Mouse (Mus musculus) 416B (cell line): Measurements from ENCODE around the gene Cks2.
"Not testable (repeated sequence)": the region's sequence is repeated elsewhere in the genome, so short reads cannot be mapped to it uniquely, and the experiment has no call there.

ENCODE experiments used
- DNase-seq: peaks from one replicate; pipeline ENCODE4 v3.0.0; 2011; ENCODE audit warnings: low read depth

Gene Cks2

DNA sequence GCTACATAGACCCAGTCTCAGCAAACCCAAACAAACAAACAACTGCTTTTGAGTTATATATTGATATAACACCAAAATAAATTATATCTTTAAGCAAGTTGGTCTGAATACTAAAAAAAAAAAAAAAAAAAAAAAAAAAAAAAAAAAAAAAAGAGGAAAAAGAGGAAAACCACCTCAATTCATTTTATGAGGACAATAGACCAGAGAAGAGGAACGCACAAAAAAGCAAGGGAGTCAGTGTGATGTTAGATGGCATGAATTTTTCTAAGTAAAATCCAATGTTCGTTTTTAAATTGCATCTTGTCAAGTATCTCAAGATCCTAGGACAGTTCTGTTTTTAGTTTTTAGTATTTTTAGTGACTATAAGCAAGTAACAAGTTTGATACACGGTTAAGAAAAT, 3.6 kb upstream of the Cks2 start:
- no peak for DNase-seq

DNA sequence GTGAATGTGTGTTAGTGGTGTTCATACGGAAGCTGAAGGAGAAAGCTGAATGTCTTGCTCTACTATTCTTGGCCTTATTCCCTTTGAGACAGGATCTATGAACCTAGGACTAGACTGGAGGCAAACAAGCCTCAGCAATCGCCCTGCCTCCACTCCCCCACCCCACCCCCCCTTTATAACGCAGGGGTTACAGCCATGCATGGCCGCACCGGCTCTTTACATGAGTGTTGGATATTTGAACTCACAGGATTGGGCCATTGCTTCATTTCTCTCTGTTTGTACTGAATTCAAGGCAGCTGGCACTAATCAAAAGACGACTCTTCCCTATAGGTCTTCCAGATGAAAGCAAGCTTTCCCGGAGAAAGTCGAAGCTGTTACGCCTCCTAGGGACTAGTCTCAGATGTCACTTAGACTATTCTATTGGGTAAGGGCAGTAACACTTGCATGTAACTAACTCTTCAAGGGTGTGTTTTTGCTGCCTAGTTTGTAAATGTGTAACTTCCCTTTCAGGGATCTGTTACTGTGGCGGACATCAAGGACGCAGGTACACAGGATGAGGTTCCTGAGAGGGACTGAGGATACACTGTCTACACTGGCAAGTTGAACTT, 2.8 kb upstream of the Cks2 start:
- DNase-seq, result no peak

DNA sequence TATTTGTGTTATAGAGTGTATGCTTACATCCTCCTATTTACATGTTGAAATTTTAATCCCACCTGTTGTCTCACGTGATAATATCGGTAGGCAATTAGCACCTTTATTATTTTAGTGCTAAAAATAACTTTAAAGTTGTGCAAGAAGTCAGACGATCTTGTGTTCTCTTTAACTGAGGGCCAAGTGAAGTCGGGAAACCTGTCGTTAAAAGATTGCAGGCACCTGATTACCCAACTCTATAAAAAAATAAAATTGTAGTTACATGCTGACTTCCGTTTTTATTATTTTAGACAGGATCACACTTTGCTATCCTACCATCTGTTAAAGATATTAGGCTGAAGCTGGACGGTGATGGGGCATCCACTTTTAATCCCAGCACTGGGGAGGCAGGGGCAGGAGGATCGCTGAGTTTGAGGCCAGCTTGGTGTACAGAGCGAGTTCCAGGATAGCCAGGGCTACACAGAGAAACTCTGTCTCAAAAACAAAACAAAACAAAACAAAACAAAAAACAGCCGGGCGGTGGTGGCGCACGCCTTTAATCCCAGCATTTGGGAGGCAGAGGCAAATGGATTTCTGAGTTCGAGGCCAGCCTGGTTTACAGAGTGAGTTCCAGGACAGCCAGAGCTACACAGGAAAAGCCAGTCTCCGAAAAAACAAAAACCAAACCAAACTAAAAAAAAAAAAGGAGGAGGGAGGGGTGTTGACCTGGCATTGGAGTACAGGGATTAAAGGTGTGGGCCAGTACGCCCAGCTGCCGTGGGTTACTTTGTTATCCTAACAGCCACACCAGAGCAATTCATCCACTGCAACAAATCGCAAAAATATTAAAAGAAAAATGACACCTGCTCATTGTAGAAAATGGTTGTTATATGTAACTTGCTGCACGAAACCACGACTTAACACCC, 856 bp upstream of the Cks2 start:
- DNase-seq, result peak; percentile 39

DNA sequence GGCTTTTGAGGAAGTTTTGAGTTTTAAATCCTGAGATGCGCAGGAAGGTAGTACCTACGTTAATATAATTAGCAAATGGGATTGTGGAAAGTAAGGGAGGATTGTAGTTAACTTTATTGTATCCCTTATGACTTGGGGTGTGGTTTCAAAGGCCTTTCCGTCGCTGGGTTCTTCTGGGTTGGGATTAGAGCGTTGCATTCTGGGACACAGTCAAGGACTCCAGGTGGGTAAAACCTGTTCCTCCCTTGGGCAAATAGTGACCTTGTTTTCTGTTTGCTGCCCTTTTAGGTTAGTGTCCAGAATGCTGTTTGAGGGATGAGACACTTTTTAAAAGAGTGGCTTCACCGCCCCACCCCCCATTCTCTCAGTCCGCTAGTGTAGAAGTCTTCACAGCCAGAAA, 840 bp downstream of the Cks2 start:
- peak; percentile 59 for DNase-seq

DNA sequence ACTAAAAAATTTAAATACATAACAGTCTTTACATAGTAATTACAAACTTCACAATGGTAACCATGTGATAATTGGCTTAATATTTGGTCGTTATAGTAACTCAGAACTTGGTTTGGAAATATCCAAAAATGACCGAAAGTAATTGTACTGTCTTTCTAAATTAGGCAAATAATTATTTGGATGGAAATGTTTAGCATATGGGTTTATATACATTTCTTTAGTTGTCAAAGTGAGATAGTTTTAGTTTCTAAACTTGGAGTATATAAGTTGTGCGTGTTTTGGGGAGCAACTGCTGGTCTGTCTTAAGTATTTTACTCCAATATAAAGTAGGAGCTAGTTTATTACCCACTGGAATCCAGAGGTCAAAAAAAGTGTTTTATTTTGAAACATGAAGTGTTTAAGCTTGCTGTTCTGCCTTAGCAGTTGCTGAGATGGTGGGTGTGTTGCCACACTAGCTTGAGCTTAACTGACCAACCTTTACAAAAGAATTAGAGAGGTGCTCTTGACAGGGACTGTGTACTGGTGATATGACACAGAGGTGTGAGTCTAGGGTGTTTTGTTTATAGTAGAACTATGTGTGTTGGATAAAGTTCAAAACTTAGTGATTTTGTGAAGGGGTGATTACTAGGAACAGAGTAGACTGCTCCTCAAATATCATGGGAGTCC, 1.5 kb downstream of the Cks2 start:
- DNase-seq, result peak; percentile 17

DNA sequence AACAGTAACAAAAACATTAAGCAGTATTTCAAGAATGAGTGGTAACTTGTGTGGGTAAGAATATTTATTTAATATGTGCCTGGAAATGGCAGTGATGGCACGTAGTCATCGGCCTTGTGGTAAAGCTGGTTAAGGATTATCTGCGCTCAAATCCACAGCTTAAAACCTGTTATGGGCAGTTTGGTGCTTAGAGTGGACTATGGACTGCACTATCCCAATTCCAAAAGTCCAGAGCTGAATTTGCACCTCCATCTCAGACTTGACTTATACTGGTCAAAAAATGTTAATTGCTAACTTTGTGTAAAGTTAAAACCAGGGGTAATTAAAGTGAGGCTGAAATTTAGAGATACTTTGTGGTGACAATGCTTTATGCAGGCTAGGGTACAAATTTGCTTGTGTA, 2.7 kb downstream of the Cks2 start:
- DNase-seq, result peak; percentile 45

DNA sequence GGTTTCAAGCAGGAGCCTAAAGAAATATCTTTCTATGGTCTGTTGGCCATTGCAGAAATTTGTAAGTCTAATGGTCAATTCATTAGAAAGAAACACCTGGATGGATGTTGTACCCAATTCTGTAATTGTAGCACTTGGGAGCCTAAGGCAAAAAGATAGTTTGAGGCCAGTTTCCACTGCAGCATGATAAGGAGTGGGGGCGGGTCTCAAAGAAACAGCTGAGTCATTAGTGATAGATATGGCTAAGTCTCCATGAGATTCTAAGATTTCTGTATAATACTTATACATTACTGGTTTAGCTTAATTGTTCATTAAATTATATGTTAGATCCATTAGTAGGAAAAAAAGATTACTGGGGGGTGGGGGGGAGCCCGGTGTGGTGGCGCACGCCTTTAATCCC, 3.2 kb downstream of the Cks2 start:
- DNase-seq, result peak; percentile 64

DNA sequence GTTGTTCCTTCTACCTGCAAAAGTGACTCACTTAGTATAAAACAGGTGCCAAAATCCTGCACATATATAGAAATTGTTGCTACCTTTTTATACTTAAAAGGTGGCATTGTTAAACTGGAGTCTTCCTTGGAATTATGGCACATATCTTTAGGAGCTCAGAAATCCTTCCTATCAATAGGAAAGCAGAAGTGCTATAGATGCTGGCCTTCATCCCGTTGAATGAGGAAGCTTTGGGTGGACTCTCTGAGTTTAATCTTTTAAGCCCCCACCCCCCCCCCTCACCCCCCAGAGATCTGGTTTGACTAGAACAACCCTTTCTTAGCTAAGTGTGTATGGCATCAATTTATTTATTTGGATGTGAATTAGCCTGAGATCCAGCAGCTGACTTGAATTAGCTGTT, 4.7 kb downstream of the Cks2 start:
- DNase-seq, result no peak

DNA sequence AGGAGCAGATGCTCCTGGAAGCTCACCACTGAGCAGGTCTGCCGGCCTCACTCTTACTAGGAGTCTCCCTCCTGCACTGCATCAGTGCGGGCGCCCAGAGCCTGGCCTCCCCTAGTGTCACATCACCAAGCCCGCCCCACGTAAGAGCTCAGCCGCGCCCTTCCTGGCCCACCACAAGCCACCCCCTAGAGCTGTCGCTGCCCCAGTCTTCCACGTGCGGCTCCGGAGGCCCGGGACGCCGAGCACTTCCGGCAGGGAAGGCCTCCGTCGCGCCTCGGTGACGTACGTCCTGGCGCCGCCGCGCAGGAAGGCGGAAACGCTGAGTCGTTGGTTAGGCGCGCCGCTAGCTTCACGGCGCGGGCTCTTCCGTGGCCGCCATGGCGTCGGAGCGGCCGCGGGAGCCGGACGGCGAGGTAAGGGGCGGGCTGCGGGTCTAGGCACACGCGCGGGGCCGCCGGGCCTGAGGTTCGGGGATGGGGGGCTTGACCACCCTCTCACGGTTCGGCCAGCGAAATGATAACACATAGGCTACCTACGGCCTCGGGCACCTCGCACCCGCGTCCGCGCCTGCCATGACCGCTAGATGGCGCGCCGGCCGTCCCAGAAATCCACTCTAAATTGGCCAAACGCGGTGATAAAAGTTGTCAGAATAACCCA, 6.5 kb downstream of the Cks2 start, which contains the start of gene Secisbp2:
Gene Secisbp2 (plus strand): TSS at position 290 of the 657 bp plus-strand sequence.
- peak; percentile 94 for DNase-seq

DNA sequence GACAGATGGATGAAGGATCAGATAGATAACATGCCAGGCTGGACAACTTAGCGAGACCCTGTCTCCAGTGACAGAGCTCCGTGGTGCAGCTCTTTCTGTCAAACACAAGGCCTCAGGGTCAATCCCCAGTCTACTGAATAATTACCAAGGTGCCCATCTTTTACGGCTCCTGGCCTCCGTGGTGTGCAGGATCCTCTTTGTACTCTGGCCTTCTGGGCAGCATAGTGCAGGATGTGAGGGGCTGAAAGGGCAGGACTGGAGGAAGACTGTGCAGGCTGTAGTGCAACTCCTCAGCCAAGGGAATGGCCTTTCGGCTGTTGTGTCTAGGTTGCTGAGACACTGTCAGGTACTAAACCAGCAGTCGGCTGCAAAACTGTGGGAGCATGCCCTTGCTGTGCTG, 8.1 kb downstream of the Cks2 start:
- DNase-seq, result no peak

DNA sequence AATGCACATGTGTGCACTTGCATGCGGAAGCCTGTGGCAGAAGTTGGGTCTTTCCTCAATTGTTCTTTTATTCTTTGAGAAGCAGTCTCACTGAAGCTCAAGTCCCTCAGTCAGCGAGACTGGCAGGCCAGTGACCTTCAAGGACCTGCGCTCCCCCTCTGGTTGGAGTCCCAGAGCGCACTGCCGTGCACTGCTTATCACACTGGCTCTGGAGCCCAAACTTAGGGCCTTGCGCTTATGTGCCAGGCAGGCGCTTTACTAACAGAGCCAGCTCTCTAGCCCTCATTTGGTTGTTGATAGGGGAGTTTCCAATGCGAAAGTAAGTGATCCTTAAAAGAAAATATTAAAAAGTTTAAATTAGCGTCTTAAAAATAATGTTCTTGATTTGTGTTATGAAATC, 8.9 kb downstream of the Cks2 start:
- DNase-seq, result no peak

DNA sequence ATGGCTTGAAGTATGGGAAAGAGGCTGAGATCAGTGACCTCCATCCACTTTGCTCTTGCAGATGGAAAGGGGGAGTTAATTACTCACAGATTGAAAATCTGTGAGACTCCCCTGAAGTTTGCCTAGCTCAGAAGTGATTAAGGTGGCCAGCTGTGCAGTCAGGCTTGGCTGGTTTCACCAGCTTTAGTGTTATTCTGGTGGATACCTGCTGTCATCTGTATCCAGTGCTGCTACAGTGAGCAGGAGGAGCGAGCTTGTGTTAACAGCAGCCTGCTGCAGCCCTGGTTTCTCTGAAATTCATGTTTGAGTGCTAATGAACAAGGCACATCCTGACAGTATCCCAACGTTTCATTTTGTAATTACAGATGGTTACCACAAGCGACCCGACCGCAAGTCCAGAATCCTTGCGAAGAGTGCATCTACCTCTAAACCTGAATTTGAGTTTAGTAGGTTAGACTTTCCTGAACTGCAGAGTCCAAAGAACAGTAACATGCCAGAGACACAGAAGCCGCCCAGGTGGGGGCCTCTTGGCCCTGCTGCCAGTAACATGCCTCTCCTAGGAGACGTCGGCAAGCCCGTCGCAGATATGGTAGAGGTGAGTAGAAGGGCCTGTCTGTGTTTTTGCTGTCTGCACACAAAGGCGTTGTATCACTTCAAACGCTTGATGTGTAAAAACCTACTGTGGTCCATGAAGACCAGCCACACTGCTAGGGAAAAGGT, 11.6 kb downstream of the Cks2 start:
- no peak for DNase-seq

DNA sequence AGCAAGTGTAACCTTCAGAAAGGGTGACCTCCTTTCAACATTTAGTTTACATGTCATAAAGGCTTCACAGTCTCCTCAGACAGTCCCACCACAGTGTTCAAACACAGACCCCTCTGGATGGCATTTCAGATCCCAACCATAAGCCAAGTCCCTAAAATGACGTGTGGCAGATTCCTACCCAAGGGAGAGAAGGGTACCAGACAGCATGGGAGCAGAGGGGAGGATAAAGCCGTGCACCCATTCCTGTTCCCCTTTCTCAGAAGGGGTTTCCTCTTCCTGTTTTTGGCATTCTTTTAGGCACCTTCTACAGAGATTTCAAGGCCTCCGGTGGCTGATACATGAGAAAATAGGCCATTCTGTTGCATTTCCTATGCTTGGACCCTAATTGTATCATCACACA, 13.1 kb downstream of the Cks2 start:
- no peak for DNase-seq

DNA sequence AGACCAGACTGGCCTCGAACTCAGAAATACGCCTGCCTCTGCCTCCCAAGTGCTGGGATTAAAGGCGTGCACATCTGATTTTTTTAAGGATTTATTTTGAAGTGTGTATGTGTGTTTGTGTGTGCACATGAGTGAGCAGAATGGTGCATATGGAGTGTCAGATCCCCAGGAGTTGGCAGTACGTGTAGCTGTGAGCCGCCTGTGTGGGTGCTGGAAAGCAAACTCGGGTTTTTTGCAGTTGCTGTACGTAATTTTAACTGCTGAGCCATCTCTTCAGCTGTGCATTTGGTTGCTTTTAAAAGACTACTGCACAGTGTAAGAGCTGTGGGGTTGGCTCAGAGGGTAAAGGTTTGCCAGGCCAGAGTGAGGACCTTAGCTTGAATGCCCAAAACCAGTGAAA, 14.5 kb downstream of the Cks2 start:
- DNase-seq, result no peak

DNA sequence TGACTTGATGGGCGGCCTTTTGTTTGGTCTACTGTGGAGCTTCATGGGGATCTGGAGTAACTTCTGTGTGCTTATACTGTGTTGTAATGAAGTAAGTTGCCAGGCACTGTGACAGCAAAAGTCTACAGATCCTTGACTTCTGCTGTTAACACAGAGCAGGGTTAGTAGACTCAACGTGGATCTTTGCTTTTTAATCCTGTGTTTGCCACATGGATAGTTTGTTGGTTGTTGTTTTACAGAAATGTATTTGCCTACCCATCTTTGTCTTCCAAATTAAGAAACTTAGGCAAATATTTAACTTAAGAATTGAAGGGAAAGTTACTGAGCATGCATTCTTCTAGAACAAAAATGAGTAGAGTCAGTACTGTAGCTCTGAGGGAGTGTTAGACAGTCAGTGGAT, 18.5 kb downstream of the Cks2 start:
- no peak for DNase-seq

DNA sequence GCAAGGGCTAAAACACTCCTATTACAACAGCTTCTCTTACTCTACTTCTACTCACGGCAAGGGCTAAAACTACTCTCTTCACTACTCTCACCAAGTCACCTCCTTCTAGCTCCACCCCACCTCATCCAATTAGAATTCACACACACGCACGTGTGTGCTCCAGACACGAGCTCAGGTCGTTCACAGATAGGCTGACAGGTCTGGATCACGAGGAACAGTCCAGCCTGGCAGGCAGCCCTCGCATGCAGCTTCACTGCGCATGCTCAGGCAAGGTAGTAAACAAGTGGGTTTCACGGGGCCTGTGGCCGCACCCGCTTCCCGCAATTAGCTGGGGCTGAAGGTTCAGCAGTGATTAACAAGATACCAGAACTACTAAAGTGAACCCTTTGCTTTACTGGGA, 23.2 kb downstream of the Cks2 start:
- DNase-seq, result not testable (repeated sequence)

DNA sequence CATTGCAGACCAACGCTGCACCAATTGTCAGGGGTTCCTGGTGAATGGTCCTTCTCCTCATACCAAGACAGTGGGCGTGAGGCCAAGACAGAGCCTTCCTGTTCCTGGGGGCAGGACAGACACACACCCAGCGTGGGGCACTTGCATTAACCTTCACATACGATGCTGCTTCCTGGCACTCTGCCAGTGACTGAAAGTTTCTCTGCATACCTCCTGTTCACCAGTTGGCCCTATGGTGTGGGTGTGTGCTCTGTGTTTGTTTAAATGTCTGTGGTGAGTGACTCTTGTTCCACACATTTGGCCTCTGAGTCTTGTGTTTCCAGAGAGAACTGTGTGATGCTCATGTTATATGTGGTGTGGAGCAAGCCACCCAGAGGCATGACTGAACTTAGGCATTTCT, 31.6 kb downstream of the Cks2 start:
- DNase-seq, result peak; percentile 93

DNA sequence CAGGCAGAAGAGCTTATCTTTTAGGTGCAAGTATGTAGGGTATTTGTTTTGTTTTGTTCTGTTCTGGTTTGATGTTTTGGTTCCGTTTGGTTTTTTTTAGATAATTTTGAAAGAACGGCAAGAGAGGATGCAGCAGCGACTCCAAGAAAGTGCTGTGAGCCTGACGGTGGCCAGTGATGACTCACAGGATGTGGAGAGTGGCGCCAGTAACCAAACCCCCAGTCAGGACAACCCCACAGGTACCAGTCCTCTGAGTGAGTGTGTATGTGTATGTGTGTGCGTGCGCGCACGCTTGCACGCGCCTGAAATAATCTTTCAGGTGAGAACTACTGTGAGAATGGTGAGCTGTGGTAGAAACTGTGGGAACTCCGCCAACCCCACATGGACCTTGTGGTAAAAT, 32.0 kb downstream of the Cks2 start:
- peak; percentile 96 for DNase-seq

DNA sequence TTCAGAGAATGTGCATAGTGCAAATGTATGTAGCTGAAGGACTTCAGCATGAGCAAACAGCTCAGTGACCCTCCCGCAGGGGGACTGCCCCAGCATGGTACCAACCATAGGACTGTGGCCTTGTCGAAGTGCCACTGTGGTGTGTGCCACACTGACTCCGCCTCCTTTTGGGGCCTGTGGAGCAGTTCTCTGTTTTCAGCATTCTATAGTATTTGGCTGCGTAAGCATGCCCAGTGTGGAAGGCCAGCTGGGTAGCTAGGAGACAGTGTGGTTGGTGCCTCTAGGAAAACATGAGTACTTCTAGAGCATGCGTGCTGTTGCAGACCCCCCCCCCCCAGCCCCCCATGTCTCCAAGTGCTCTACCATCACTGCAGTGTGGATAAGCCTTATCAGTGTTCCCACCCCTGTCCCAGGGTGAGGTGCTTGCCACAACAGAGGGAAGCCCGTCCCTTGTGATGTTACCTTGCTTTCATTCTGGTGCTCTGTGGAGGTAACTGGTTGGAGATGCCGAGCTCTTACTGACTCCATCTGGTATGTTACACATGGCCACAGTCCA, 32.7 kb downstream of the Cks2 start:
- DNase-seq, result peak; percentile 70

DNA sequence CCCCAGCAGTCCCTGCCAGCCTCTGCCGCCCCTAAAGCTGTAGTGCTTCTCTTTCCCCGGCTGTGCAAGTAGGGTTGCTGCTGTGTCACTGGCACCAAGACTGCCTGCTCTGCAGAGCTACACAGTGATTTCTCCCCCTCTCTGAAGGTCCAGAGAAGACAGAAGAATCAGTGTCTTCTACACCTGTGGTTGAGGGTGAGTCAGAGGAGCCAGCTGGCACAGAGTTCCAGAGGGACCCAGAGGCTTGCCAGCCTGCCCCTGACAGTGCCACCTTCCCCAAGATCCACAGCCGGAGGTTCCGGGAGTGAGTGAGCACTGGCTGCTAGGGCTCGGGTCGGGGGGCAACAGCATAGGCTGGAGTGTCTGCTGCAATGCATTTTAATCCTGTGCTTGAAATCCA, 33.7 kb downstream of the Cks2 start:
- DNase-seq, result no peak

DNA sequence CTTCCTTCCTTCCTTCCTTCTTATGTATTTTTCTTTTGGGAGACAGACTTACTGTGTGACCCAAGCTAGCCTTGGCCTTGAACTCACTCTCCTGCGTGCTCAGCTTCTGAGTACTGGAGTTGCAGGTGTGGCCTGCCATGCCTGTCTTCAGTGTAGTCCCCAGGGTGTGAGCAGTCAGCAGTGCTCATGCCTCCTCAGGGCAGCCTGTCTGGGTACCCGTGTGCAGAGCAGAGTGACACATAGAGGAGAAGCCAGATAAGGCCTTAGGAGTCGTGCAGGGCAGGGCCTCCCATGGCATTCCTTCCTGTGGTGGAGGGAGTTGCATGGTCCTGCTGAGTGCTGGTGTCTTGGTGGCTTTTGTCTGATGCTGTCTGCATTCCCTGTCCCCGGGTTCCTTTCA, 34.3 kb downstream of the Cks2 start:
- DNase-seq, result no peak

DNA sequence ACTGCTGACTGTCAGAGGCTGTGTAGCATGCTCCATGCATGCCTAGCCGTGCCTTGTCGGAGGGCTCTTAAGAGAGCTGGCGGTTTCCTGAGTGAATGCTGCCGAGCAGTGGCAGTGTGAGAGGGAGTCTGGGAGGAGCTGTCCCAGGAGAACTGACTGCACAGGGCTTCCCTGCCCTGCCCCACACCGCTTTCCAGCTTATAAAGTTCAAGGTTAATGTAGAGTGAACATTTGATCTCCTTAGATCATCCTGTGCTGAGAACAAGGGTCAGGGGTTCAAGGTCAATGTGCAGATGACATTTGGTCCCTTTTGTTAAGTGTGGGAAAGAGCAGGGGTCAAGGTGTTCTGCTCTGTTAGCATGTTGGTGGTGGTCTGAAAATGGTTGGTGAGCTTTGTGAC, 36.0 kb downstream of the Cks2 start:
- DNase-seq, result no peak
